Mouse (Mus musculus) layer of hippocampus, adult 11-12 months (tissue): ENCODE measurements around the gene Il1rap.

Experiments used
- DNase-seq: peaks from one replicate; pipeline ENCODE4 v3.0.0; 2022; ENCODE audit warnings: low spot score

Gene Il1rap

DNA sequence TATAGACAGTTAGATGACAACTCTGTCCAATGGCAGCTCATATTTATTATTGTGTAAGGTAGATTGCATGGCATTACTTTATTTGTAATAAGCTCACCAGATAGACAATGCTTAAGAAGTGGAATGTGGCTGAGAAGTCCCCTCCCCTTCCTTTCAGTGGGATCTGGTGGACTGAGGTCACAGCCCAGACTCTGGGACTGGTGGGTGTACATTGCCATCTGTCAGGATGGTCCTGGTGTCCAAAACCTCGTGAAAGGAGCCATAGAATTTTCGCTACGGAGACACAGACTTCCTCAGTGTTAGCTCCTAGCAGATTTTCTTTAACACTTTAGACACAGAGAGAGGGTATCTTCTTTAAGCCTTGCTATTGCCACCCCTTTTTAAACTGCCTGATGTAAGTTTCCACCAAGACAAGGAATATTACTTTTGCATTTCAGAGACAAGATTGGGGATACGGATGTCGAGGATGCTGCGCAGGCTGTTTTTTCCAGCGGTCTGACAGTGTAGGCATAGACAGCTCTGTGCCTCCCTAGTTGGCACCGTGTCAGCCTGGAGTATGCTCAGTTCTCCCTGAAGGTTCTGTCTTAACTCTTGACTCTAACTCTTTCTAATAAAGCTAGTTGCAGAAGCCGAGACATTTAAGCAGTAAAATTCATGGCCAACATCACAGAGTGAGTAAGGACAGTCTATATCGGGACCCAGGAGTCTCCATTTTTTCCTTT lies 31.2 kb downstream of the Il1rap start:
- no peak for DNase-seq

DNA sequence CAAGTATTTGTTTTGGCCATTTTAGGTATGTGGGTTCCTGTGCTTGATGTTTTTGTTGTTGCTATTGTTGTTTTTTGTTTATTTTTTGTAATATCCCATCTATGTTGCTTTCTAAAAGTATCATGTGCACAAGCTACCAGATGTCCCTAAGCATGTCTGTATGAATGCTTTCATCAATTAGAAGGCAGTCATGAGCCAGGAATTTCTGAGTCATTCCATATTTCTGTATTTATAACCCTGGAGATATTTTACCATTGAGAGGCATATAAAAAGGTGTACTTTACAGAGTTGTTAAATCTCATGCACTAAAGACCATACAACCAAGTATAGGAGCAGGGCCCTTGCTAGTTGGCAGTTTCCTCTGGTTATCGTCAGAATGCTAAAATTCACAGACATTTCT lies 41.6 kb downstream of the Il1rap start:
- no peak for DNase-seq

DNA sequence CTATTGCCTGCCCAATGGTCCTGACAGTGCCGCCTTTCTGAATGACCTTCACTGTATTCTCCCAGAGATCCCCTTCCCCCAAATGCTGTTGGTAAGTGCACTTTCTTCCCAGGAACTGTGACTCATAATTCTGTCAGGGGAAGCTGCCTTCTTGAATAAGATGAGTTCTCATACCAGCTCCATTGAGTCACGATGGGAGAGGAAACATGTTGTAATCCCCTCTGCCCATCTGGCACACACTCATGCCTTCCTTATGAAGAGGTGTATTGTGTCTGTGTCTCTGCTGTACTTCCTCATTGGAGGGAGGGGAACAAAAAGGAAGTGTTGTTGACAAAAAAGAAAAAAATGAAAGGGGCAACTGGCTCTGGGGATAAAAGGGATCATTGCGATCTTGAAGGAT lies 44.6 kb downstream of the Il1rap start:
- DNase-seq = no peak

DNA sequence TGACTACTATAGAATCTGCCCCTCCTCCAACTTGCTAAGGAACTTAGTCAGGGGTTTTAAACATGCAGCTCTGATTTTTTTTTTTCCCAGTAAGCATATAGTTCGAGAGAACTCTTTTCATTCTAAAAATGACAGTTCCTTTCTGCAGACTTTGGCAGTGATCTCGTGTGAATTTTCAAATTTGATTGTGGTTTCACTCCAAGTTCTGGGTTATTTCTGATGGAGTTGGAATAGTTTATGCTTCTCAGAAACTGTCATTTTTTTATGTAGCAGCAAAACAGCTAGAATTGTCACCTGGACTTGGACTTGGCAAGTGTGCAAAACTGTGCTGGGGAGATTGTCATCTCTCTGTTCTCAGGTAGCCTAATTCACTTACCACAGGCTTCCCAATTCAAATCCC lies 53.3 kb downstream of the Il1rap start:
- peak; percentile 39 for DNase-seq

DNA sequence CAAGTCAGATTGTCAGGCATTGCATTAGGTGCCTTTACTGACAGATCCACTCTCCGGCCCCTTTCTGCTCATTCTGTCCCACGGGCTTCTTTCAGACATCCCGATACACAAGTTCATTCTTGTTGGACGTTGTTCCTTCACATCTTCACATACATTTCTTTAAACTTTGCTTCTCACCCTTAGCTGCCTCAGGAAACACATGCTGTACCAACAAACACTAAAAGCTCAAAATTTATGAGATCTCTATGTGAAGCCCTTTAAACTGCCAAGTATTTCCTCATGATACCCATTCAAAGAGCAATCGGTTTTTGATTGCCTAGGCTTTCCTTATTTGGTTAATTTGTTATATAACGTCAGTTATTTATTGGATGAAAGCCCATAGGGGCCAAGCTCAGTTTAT lies 61.6 kb downstream of the Il1rap start:
- DNase-seq = no peak

DNA sequence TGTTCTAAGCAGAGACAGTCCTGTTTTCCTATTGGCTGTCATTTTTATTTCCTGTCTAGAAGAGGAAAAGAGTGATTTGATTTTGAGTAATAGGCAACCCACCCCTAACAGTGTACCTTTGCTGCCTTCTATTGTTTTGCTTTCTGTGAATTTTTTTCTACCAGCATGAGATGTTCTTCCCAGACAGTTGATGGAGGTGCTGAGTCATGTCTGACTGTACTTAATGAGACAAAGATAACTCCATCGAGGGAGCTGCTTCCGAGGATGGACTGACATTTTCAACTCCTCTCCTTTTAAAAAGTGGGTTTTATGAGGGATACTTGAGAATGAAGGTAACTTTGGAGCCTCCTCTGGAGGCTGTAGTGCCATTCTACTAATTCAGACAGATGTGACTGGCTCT lies 64.6 kb downstream of the Il1rap start:
- DNase-seq = no peak

DNA sequence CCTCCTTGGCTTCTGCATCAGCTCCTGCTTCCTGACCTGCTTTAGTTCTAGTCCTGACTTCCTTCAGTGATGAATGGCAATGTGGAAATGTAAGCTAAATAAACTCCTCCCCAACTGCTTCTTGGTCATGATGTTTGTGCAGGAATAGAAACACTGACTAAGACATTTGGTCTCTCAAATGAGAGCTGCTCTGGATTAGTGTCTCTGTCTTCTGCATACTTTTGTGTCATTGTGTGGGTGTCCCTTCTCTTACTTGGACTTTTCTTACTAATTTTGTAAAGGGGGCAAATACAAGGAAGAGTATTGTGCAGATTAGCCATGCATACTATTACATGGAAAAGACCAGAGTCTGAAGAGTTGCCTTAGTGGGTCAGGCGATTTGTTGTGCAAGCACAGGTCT lies 65.5 kb downstream of the Il1rap start:
- no peak for DNase-seq

DNA sequence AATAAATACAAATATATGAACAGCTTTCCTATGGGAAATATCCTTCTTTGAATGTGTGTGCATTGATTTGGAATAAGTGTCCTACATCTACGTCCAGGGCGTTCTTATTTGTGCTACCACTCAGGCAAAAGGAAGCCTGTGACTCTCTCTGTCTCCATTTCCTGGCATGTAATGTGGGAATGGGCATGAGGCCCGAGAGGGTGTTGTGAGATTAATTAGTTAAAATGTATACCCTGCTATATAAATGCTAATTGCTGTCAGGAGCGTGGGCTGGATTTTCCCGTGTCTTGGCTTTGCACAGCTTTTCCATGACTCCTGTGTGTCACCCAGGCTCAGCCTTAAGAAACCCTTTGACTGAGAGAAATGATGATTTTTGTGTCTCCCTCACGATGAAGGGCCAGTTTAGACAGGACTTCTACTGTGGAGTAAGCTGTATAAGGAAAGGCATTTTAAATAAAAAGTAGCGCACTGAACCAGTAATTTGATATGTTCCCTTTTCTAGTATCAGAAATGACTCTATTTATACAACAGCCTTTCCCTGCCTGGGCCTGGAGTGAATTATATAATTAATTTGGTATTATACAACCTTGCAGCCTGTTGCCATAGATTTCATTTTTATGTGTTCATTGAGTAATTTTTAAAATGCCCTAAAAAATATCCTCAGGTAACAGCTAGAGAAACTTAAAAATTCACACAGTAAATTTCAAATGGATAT lies 81.4 kb downstream of the Il1rap start:
- DNase-seq = no peak

DNA sequence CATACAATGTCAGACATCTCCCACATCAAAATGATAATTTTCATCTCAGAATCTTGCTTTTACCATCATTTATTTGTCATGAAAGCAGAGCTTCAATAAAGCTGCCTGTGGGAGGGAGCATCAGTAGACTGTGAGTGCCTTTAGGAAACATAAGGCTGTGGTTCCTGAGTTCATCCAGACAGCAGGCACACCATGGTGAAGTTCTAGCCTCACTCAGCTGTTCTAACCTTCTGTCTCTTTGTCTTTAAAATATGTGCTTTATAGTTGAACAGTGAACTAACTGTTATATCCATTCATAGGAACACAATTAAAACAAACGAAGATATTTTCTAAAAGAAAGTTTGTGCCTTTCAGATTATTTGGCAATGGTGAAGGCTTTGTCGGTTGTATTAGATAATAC lies 84.9 kb downstream of the Il1rap start:
- DNase-seq = peak; percentile 53

DNA sequence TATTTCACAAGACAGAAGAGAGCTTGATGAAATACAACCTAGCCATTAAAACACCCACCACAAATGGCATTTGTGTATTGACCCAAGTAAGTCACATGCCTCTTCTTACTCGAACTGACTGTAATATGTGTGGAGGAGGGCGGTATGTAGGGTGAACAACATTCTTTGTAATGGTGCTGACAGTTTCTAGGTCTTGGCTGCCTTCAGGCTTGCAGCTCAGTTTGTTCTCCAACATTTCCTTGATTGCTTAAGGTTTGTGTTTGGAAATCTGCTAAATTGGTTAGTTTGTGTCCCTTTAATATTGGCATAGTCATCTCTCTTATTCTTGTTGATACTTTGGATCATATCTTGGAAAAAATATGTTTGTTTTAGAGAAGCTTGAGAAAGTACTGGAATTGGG lies 87.6 kb downstream of the Il1rap start:
- DNase-seq = no peak

DNA sequence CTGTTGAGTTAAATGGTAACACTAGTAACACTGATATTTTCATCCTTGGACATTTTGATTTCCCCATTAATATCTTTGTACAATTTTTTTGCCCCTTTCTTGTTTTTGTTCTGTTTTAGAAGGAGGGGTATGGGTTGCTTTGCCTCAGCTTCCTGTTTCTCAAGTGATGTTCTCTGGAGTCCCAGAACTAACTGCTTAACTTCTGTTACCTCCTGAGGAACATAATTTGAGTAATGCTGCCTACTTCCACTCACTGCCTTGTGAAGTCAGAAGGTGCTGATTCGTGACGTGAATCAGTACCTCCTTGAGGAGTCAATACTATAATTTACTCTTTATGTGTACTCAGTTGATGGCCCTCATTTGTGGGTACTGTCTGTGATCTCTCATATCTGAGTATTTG lies 98.9 kb downstream of the Il1rap start:
- no peak for DNase-seq

DNA sequence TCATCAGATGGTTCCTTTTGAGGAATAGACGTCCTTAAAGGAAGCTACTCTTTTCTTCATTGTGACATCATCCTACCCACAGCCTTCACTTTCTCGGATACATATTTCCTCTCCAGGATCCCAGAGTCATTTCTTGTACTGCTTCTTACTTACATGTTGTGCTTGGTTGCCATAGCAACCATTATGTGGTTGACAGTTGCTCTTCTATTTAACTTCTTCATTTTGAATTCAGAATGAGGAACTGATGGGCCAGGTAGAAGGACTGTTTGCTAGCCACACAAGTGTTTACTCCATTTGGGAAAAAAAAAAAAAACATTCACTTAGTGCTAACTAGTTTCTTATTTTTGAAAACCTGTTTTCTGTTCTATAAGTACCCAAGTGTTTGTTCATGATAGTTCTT lies 108.3 kb downstream of the Il1rap start:
- DNase-seq = no peak

DNA sequence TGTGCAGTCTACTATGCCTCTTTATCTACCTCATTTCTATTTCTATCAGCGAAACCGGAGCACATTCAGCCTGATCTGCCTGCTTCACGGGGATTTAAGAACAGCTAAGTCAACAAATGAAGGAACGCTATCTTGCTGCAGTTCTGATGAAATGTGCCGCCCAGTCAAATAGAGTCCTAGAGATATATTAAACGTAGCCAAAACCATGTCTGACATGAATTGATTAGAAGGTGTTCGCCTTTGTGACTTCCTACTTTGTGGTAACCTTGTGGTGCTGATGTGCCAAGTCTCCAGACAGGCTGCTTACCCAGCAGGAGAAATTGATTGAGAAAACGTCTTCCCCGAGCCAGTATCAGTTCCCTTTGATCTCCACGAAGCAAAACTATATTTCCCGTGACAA lies 109.8 kb downstream of the Il1rap start:
- DNase-seq = no peak

DNA sequence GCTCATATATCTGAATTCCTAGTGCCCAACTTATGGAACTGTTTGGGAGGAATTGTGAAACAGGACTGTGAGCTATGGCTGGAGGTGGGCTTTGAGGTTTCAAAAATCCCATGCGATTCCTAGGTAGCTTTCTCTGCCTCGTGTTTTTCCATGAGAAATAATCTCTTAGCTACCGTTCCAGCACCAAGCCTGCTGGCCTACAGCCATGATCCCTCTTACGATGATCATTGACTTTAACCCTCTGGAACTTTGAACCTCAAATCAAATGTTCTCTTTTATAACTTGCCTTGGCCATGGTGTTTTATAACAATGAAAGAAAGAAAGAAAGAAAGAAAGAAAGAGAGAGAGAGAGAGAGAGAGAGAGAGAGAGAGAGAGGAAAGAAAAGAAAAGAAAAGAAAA lies 116.6 kb downstream of the Il1rap start:
- no peak for DNase-seq

DNA sequence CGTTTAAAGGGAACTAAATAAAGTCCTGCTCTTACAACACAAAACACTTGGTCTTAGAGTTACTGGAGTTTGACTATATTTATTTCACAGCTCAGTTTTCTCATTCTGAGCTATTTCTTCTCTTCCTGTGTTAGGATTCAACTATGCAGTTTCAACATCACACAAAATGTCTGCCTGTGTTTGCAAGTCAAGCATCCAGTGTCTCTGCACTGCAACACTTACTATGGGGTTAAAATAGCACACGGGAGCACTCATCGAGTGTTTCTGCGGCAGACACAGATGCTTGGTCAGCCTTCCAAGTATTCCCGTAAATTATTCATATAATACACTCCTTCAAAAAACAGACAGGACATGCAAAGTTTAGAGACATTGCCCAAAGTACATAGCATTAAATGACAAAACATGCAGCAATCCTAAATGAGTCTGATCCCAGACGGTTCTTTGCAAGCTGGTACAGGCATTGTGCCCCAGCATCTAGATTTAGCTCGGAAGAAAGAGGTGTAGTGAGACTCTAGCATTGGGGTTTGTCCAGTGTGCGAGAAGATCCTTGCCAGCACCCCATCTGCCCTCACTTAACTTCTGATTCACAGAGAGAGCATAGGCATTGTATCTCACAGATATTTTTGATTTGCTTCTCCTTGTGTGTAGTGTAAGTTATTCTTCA lies 119.1 kb downstream of the Il1rap start:
- DNase-seq = no peak

DNA sequence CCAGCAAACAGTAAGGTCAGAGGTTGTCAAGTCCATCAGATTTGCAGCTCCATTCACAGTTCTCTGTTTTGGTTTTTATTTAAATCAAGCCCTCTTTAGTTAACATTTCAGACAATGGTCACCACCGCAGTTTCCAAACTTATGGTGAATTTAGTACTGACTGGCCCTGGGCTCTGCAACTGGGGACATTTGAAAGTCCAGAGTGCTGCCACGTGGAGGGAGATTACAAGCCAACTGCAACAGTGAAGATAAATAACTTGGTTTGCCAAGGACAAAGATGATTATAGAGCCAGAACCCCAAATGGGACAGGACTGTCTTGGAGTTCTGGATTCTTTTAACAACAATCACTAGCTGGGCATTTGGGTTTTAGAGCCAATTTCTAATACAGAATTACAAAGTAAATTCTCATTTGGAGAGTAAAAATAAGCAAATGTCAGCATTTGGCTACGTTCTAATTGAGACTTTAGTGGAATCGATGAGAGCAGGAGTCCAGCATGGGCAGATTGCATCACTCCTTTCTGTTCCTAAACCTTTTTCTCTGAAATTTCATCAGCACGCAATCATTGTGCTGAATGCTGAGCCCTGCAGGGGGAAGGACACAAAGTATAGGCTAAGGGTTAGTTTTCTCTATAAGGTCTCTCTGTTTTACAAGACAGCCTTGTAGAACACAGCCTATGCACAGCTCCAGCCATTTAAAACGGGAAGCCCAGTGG lies 124.3 kb downstream of the Il1rap start:
- DNase-seq = no peak

DNA sequence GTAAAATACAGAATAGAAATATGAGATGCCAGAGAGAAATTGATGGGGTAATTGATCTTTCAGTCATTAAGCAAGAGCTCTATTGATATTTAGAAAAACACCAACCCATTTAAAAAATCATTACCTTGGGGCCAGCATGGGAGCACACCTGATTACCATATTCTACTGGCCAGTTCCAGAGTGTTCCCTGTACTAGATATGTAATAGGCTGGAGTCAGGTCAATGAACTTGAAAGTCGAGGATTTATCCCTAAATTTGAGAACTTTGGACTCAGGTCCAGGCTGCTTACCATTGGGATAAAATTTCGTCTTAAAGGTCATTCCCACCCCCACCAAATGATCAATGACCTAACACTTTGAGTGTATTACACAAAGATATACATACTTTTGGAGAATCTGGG lies 125.0 kb downstream of the Il1rap start:
- no peak for DNase-seq

DNA sequence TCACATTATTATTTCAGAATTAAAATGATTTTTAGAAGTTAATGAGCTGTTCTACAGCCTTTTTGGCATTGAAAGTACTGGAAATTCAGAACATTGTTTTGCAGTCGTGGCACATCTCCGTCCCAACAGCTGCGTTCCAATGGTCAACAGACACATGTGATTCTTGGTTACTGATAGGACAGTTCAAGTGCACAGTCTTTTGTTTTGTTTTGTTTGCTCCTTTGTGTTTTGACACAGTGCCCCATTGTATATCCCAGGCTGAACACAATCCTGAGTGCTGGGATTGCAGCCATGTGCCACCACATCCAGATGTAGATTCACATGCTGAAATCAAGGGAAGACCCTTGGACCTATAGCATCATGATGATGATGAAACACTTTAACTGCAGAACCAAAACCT lies 129.4 kb downstream of the Il1rap start:
- DNase-seq = peak; percentile 52

DNA sequence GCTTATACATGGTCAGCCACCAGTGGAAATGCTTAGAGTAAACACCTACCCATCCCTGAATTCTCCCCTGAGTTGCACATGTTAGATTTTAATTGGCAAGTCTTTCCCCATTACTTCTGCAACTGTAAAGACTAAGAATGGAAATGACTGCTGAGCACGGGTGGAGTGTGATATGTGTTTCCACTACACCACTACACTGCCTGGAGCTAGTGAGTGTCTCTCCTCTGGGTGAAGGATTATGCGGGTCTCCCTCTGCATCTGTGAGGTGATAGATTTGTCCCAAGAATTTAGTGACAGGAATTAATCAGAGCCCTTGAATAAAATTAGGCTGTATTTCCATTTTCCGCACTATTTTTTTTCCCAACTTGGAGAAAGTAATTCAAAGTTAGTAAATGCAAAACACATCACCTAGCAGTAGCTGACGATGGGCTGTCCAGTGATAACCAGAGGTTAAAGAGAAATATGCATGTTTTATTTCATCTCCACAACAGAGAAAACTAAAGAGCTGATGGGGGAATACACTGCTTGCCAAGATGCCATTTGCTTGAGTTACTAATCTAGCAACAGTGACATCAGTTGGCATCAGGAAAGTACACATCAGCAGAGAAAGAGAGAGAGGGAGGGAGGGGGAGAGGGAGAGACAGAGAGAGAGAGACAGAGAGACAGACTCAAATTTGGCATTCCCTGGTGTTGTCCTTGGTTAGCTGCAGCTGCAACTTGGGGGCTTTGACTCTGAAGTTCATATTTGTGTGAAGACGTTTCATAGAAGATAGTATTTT lies 132.2 kb downstream of the Il1rap start:
- DNase-seq = no peak

DNA sequence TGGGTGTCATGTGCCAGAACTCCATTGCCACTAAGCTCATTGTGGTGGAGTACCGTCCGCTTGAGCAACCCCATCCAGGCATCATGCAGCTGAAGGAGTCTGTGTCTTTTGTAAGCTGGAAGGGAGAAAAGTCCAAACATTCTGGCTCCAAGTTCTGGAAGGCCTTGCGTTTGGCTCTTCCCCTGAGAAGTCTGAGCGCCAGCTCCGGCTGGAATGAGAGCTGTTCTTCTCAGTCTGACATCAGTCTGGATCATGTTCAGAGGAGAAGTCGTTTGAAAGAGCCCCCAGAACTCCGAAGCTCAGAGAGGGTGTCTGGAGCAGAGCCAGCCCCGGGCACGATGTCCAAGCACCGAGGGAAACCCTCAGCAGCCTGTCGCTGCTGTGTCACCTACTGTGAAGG lies 141.0 kb downstream of the Il1rap start:
- DNase-seq = peak; percentile 29

DNA sequence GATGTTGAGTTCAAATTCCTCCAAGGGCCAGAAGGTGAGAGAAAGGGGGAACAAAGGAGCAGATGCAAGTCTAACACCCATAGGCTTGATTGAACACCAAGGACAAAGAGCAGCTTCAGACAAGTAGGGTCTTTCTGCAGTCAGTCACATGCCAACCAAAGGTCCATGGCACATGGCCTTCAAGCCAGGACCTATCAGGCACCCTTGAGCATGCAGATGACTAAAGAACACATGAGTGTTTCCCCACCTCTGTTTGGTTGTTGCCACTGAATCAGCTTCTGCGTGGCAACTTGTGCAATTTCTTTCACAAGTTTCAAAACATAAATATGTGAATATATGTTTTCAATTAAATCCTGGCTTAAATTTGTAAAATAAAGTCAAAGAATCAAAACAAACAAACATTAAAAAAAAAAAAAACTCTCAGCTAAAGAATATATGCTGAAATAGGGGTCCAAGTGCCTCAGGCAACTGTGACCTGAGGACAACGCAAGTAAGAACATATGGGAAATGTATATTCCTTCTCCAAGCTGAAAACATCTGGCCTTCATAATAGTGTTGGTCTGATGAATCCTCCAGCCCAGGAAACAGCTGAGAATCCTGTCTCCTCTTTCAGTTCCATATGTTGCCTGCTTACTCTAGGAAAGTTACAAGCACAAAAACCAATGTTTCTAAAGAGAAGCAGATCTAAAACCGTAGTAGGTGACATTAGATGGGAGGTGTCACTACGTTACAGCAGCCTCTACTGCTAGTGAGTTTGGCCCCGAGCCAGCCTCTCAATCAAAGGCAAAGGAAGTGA lies 142.6 kb downstream of the Il1rap start:
- no peak for DNase-seq
